ENCODE assay signal across 28 mouse cellular contexts in genomic region chr8:83152470-83152869, GRCm38 (mm10). TPM values are rescaled to one million over a fixed set of nuclear protein-coding genes. Genes with fewer than 3 reads are reported as not detected.
DNase-seq lines count a peak whose midpoint lies in the region; ATAC-seq and TF ChIP-seq lines count a peak whose summit lies in the region.
"Had no signal": no experiment of that assay in that cellular context is flagged by ENCODE, and none has a peak within 500 bp of the region (broad histone marks: within the 10 kb centered on the region; RNA-seq: fewer than 3 reads in every experiment).

No protein-coding gene starts in this region.

- ATAC-seq in granulocyte monocyte progenitor cell, adult 5-6 weeks (replicated peaks; ENCODE audit: poor library complexity, severe bottlenecking), result peak; percentile 40; the same call in 1 of the 2 replicates
- no peak for ATAC-seq in activated CD4-positive, CD25-positive, alpha-beta regulatory T cell, adult 4 months
- ATAC-seq: forebrain, embryonic 15.5 days; liver, embryonic 12.5 days; midbrain, embryonic 16.5 days had no signal

- no peak overlapping the region for H3K27ac ChIP-seq in left cerebral cortex, adult 2 months
- H3K27ac ChIP-seq: embryonic facial prominence, embryonic 13.5 days; forebrain, embryonic 10.5 days; forebrain, embryonic 15.5 days; hindbrain, embryonic 13.5 days; liver, embryonic 12.5 days had no signal

- no peak for TF ChIP-seq CTCF in left cerebral cortex, adult 2 months (IDR thresholded peaks at IDR 0.05)

- intact Hi-C loops in left cerebral cortex, adult 2 months (cut with DNase I), result no loop called here

- peak; percentile 26 for DNase-seq in lung, postnatal 36 days
- DNase-seq in lung, adult 18-20 months, result no peak
- DNase-seq in spleen, postnatal 36 days (ENCODE audit: low spot score in 2 of 2), result peak; percentile 59 to 70
- no peak for DNase-seq in spleen, postnatal 4 days (ENCODE audit: low spot score in 2 of 2)
- no peak for DNase-seq in left cerebral cortex, adult 2 months (ENCODE audit: extremely low spot score in 1 of 2, low spot score in 2 of 2)
- DNase-seq: adrenal gland, postnatal 10 days; cerebellum, adult 11 months; cerebellum, adult 9-10 months; heart, postnatal 14 days; kidney, adult 11 months; kidney, postnatal 14 days; left cerebral cortex, postnatal 4 days; lung, embryonic 14.5 days; lung, postnatal 14 days; right cerebral cortex, adult 18-20 months; thymus, adult 2 months; thymus, postnatal 36 days had no signal

- H3K4me3 ChIP-seq in left cerebral cortex, adult 2 months, result no peak overlapping the region
- H3K4me3 ChIP-seq: embryonic facial prominence, embryonic 13.5 days; forebrain, embryonic 10.5 days; forebrain, embryonic 15.5 days; hindbrain, embryonic 13.5 days; liver, embryonic 12.5 days had no signal

RNA-seq across cellular contexts. Expression of gene Tbc1d9, which starts 12.7 kb away (rescaled TPM):
- 0.30 TPM in 1 of 2 replicates, not detected in the other for total RNA-seq in granulocyte monocyte progenitor cell, adult 5-6 weeks (2014; fragmentation: Nextera tagmentation)
- 0.60 and 1.8 TPM in 2 replicates for total RNA-seq in granulocyte monocyte progenitor cell, adult 5-6 weeks (2017)
- under 1 TPM in 1 of 2 experiments, not detected in 1; 0.23 TPM for polyA plus RNA-seq in activated CD4-positive, CD25-positive, alpha-beta regulatory T cell, adult 4 months (2017; shearing (Covaris generic))
- 100 to 1,000 TPM in 1 of 2 experiments, 10 to 100 TPM in 1; 99.1 to 102 TPM for total RNA-seq in left cerebral cortex, adult 2 months (2021)
- polyA plus RNA-seq: G1E had no signal

RNA-seq across cellular contexts. Expression of gene Gm10645, which starts 13.5 kb away (rescaled TPM):
- total RNA-seq in granulocyte monocyte progenitor cell, adult 5-6 weeks (2014; fragmentation: Nextera tagmentation), result not detected in 2 replicates
- total RNA-seq in granulocyte monocyte progenitor cell, adult 5-6 weeks (2017), result not detected in 2 replicates
- not detected for polyA plus RNA-seq in activated CD4-positive, CD25-positive, alpha-beta regulatory T cell, adult 4 months (2017; shearing (Covaris generic))
- total RNA-seq in left cerebral cortex, adult 2 months (2021), result 1 to 10 TPM; 1.5 to 1.8 TPM
- total RNA-seq: G1E; gastrocnemius, adult 8-10 months; gastrocnemius, postnatal 4 days; heart, postnatal 14 days had no signal
- polyA plus RNA-seq: G1E had no signal

Comparison
In these comparisons a context has a peak if more than half of its experiments do, and no peak if none do; other contexts are left out.
1. DNase-seq: peak in lung, postnatal 36 days (single experiment) and spleen, postnatal 36 days (2 of 2); none in lung, adult 18-20 months (0 of 2), spleen, postnatal 4 days (0 of 2) and left cerebral cortex, adult 2 months (0 of 2).
2. RNA of gene Tbc1d9, which starts 12.7 kb away (total RNA-seq): 99.1 to 102 TPM in left cerebral cortex, adult 2 months; 0.30 to 1.8 TPM in granulocyte monocyte progenitor cell, adult 5-6 weeks; every median in the first group is over 10 times any median in the second.